Mouse (Mus musculus) lung, postnatal 0 days (tissue): ENCODE measurements around the gene Zyx. TPM values are rescaled to one million over a fixed set of nuclear protein-coding genes. Genes with fewer than 3 reads are reported as not detected.

ENCODE experiments used
- ATAC-seq: fragments of 200-750 bp; cut with Nextera tagmentation; 2 replicates; pipeline ENCODE4 v1.8.0; 2017; ENCODE audit warnings: moderate library complexity
- DNase-seq: peaks from one replicate; pipeline ENCODE4 v3.0.0-alpha.2; 2016; ENCODE audit warnings: low spot score
- H3K27ac ChIP-seq: fragments of 300-500 bp; sonication (generic); 2 replicates; pipeline ENCODE4 v1.5.1; 2014; ENCODE audit warnings: antibody characterized with exemption, mild to moderate bottlenecking, low read length, mixed read lengths
- H3K27me3 ChIP-seq: fragments of 300-500 bp; sonication (generic); replicated peaks from 2 replicates; pipeline ENCODE4 v1.6.1; 2014; ENCODE audit warnings: low read length, mixed read lengths; ENCODE audit not compliant: insufficient read depth
- H3K36me3 ChIP-seq: fragments of 300-500 bp; sonication (generic); 2 replicates; pipeline ENCODE4 v1.6.1; 2014; ENCODE audit warnings: low read length, mixed read lengths; ENCODE audit not compliant: insufficient read depth
- H3K4me1 ChIP-seq: fragments of 300-500 bp; sonication (generic); 2 replicates; pipeline ENCODE4 v1.6.1; 2014; ENCODE audit warnings: antibody characterized with exemption, low read depth, low read length, mixed read lengths; ENCODE audit not compliant: insufficient read depth
- H3K4me2 ChIP-seq: fragments of 300-500 bp; sonication (generic); replicated peaks from 2 replicates; pipeline ENCODE4 v1.6.1; 2014; ENCODE audit warnings: low read depth, mild to moderate bottlenecking, low read length, moderate library complexity, mixed read lengths
- H3K4me3 ChIP-seq: fragments of 300-500 bp; sonication (generic); 2 replicates; pipeline ENCODE4 v1.5.1; 2014; ENCODE audit warnings: low read depth, low read length
- H3K9ac ChIP-seq: fragments of 300-500 bp; sonication (generic); replicated peaks from 2 replicates; pipeline ENCODE4 v1.6.1; 2014; ENCODE audit warnings: low read depth, mild to moderate bottlenecking
- H3K9me3 ChIP-seq: fragments of 300-500 bp; sonication (generic); 2 replicates; pipeline ENCODE4 v1.6.1; 2016; ENCODE audit warnings: low read length, mixed read lengths
- CTCF ChIP-seq: IDR thresholded peaks from 2 replicates; pipeline ENCODE4 v1.5.1; 2016; ENCODE audit warnings: antibody characterized with exemption, mild to moderate bottlenecking
- EP300 ChIP-seq: IDR thresholded peaks from 2 replicates; pipeline ENCODE4 v1.6.1; 2016; ENCODE audit warnings: antibody characterized with exemption, mild to moderate bottlenecking, control low read depth
- WGBS: fragments of 180-500 bp; shearing (Covaris S2); extraction: QIAGEN DNeasy Blood & Tissue Kit; methylation state at CpG from one replicate; pipeline ENCODE4 v1.1.7; 2014; 5-methylcytosine and 5-hydroxymethylcytosine counted together
- polyA plus RNA-seq: library from polyadenylated mRNA; unstranded; fragments of >200 nt; fragmentation: Nextera tagmentation; extraction: Ambion mirVana; gene quantifications from 2 replicates; pipeline ENCODE4 v1.2.1, GENCODE M21; 2015

Gene Zyx
- polyA plus RNA-seq, 1 experiment from 2014 or later = 183 TPM

- TF ChIP-seq EP300 = no peak
- no peak for TF ChIP-seq CTCF
- under 1% methylated on average over 21 of the region's 68 CpGs for WGBS
- Histone ChIP-seq H3K27me3 (peaks cover 17% of the 10 kb centered on the region; the same call in 1 of the 2 replicates), H3K4me1 (peaks cover 6% of the 10 kb centered on the region; the same call in 1 of the 2 replicates), H3K9me3 (no peaks in the 10 kb centered on the region), H3K36me3 (no peaks in the 10 kb centered on the region), H3K4me2 (peak within 1 kb of the TSS; percentile 89), H3K27ac (no peak within 1 kb of the TSS), H3K9ac (no peak within 1 kb of the TSS), H3K4me3 (peak within 1 kb of the TSS; percentile 51)
- DNase-seq (no peak), ATAC-seq (peak; percentile 47)
These were observed 24.8 kb upstream of the Zyx start, which contains the start of gene Fam131b for GRCm38 (mm10) chr6:42324482-42325267. Gene Fam131b, minus strand, starts transcription at chr6:42324643.

DNA sequence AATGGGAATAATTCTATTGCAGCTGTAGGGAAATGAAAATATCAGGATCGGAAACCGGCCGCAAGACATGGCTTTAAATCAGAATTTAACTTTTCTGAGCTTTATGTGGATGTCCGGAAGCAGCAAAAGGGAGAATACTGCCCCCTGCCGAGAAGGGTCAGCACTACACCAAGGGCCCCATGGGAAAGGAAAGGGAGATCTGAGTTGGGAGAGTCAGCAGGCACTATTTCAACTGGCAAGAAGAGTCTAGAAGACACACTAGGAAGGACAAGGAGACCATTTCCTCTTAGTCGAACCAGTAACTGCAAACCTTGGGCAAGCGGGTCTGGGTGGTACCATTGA lies 24.2 kb upstream of the Zyx start:
- 5% methylated on average over 7 of the region's 7 CpGs for WGBS
- peaks cover 17% of the 10 kb centered on the region; the same call in 1 of the 2 replicates for H3K27me3 ChIP-seq
- ATAC-seq (peak; percentile 27; the same call in 1 of the 2 replicates), DNase-seq (peak; percentile 76)
- peak; percentile 85 for TF ChIP-seq CTCF
- TF ChIP-seq EP300 = no peak
- H3K9ac ChIP-seq = no peak overlapping the region
- H3K4me1 ChIP-seq = peaks cover 6% of the 10 kb centered on the region; the same call in 1 of the 2 replicates
- H3K9me3 ChIP-seq = no peaks in the 10 kb centered on the region
- no peaks in the 10 kb centered on the region for H3K36me3 ChIP-seq
- no peak overlapping the region for H3K27ac ChIP-seq
- H3K4me3 ChIP-seq = peak overlapping the region; percentile 51
- H3K4me2 ChIP-seq = peak overlapping the region; percentile 89

GRCm38 (mm10) chr6:42326509-42326908 lies 22.9 kb upstream of the Zyx start:
- no peak for DNase-seq
- no peak for ATAC-seq
- 84% methylated on average over 3 of the region's 3 CpGs for WGBS
- TF ChIP-seq EP300 (no peak), CTCF (no peak)
- Histone ChIP-seq H3K9ac (no peak overlapping the region), H3K4me1 (peaks cover 6% of the 10 kb centered on the region; the same call in 1 of the 2 replicates), H3K4me2 (no peak overlapping the region), H3K4me3 (no peak overlapping the region), H3K27ac (no peak overlapping the region), H3K36me3 (no peaks in the 10 kb centered on the region), H3K27me3 (peaks cover 17% of the 10 kb centered on the region; the same call in 1 of the 2 replicates), H3K9me3 (no peaks in the 10 kb centered on the region)

- no peak overlapping the region for H3K4me2 ChIP-seq
- peaks cover 2% of the 10 kb centered on the region; the same call in 1 of the 2 replicates for H3K4me1 ChIP-seq
- ATAC-seq (no peak), DNase-seq (no peak)
- no peaks in the 10 kb centered on the region for H3K36me3 ChIP-seq
- no peak overlapping the region for H3K27ac ChIP-seq
- WGBS = 54% methylated on average over 3 of the region's 3 CpGs
- no peaks in the 10 kb centered on the region for H3K9me3 ChIP-seq
- peaks cover 9% of the 10 kb centered on the region; the same call in 1 of the 2 replicates for H3K27me3 ChIP-seq
- TF ChIP-seq CTCF (no peak), EP300 (no peak)
- no peak overlapping the region for H3K4me3 ChIP-seq
- no peak overlapping the region for H3K9ac ChIP-seq
These were observed 20.7 kb upstream of the Zyx start for GRCm38 (mm10) chr6:42328757-42329156.

DNA sequence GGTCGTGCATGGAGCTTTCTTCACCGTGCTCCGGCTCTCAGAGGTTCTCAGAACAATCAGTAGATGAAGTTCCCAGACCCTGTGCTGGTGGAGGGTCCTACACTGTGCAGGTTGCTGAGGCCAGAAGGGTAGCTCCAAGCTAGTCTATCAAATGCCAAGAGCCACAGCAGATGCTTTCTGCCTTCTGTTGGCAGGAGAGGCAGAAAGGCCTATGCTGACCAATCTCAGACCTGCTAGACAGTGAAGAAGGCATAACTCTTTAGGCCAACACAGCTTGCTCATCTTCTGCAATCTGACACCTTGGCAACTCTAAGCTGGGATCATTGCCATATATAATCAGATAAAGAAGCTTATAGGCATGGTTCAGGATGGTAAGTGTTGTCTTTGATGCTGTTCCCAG lies 19.2 kb upstream of the Zyx start:
- WGBS = 66% methylated on average over 3 of the region's 3 CpGs
- TF ChIP-seq CTCF (no peak), EP300 (no peak)
- no peak overlapping the region for H3K4me3 ChIP-seq
- H3K36me3 ChIP-seq = no peaks in the 10 kb centered on the region
- ATAC-seq (no peak), DNase-seq (no peak)
- no peaks in the 10 kb centered on the region for H3K27me3 ChIP-seq
- H3K27ac ChIP-seq = no peak overlapping the region
- H3K9ac ChIP-seq = no peak overlapping the region
- no peak overlapping the region for H3K4me2 ChIP-seq
- no peaks in the 10 kb centered on the region for H3K9me3 ChIP-seq
- no peaks in the 10 kb centered on the region for H3K4me1 ChIP-seq

DNA sequence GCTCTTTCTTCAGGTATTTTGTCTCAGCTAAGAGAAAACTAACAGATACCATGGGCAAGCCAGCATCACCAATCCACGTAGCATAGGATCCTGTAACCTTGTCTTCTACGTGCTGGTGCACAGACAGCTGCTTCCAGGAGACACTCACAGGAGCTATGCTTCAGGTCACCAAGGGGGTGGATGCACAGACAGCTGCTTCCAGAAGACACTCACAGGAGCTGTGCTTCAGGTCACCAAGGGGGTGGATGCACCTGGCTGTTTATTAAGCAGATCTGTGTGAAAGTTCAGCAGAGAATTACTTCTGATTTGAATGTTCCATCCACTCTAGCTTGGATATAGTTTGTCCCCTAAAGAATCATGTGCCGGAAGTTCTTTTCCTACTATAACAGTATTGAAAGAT lies 18.5 kb upstream of the Zyx start:
- H3K27ac ChIP-seq = no peak overlapping the region
- WGBS = 85% methylated on average over 3 of the region's 3 CpGs
- H3K4me2 ChIP-seq = no peak overlapping the region
- no peak overlapping the region for H3K4me3 ChIP-seq
- H3K27me3 ChIP-seq = no peaks in the 10 kb centered on the region
- TF ChIP-seq CTCF = no peak
- TF ChIP-seq EP300 = no peak
- H3K4me1 ChIP-seq = no peaks in the 10 kb centered on the region
- DNase-seq (no peak), ATAC-seq (no peak)
- H3K36me3 ChIP-seq = no peaks in the 10 kb centered on the region
- no peaks in the 10 kb centered on the region for H3K9me3 ChIP-seq
- no peak overlapping the region for H3K9ac ChIP-seq
